Mouse (Mus musculus) ES-E14 (cell line): Measurements from ENCODE around the gene Fbxw25.
"Not testable (repeated sequence)": the region's sequence is repeated elsewhere in the genome, so short reads cannot be mapped to it uniquely, and the experiment has no call there.

Source experiments
- CHD2 ChIP-seq: IDR thresholded peaks from 2 replicates; pipeline ENCODE4 v1.6.1; 2014; ENCODE audit warnings: mild to moderate bottlenecking, low read depth, low read length, inconsistent platforms
- HCFC1 ChIP-seq: IDR thresholded peaks from 2 replicates; pipeline ENCODE4 v1.6.1; 2012; ENCODE audit warnings: low read length, inconsistent platforms, borderline replicate concordance; ENCODE audit not compliant: insufficient read depth
- MAFK ChIP-seq: IDR thresholded peaks from 2 replicates; pipeline ENCODE4 v1.6.1; 2014; ENCODE audit warnings: mild to moderate bottlenecking, low read depth, low read length, inconsistent platforms; ENCODE audit not compliant: insufficient read depth
- ZC3H11A ChIP-seq: IDR thresholded peaks from 2 replicates; pipeline ENCODE4 v1.6.1; 2012; ENCODE audit warnings: low read depth, mild to moderate bottlenecking, inconsistent platforms, low read length, borderline replicate concordance
- ZNF384 ChIP-seq: IDR thresholded peaks from 2 replicates; pipeline ENCODE4 v1.6.1; 2012; ENCODE audit warnings: low read depth, low read length, inconsistent platforms

- not testable (repeated sequence) for TF ChIP-seq ZC3H11A, CHD2, HCFC1, MAFK, ZNF384
These were observed at the start of gene Fbxw25 for GRCm38 (mm10) chr9:109664552-109664951.
